Mouse (Mus musculus) lung, postnatal 0 days (tissue): ENCODE data around the gene Slc4a1.

Source experiments
- CTCF ChIP-seq: IDR thresholded peaks from 2 replicates; pipeline ENCODE4 v1.5.1; 2016; ENCODE audit warnings: antibody characterized with exemption, mild to moderate bottlenecking
- EP300 ChIP-seq: IDR thresholded peaks from 2 replicates; pipeline ENCODE4 v1.6.1; 2016; ENCODE audit warnings: antibody characterized with exemption, mild to moderate bottlenecking, control low read depth

GRCm38 (mm10) chr11:102317298-102317900, 48.6 kb downstream of the Slc4a1 start:
- TF ChIP-seq CTCF, result peak; percentile 35
- no peak for TF ChIP-seq EP300
